Mouse (Mus musculus) heart, embryonic 11.5 days (tissue): Measurements from ENCODE around the gene Gsk3b. TPM values are rescaled to one million over a fixed set of nuclear protein-coding genes. Genes with fewer than 3 reads are reported as not detected.

Source experiments
- polyA plus RNA-seq: library from polyadenylated mRNA; unstranded; fragments of >200 nt; fragmentation: Nextera tagmentation; extraction: Ambion mirVana; gene quantifications from 2 replicates; pipeline ENCODE4 v1.2.1, GENCODE M21; 2014

Gene Gsk3b
- polyA plus RNA-seq, 1 experiment from 2014 or later = 57.5 TPM

Other genes with a start within 250 kb of the Gsk3b start
- 1.00 and 1.0 TPM in 2 replicates for gene Gm36028, start 227.9 kb upstream of the Gsk3b start, polyA plus RNA-seq
- 41.6 and 42.9 TPM in 2 replicates for gene Lrrc58, start 220.6 kb upstream of the Gsk3b start, polyA plus RNA-seq
- 0.66 and 0.87 TPM in 2 replicates for gene Gpr156, start 172.5 kb upstream of the Gsk3b start, polyA plus RNA-seq
- 0.13 TPM in 1 of 2 replicates, not detected in the other for gene Nr1i2, start 205.8 kb downstream of the Gsk3b start, polyA plus RNA-seq